Mouse (Mus musculus) cerebellum, adult 9-11 months (tissue): ENCODE results near the gene Gm21693.
"Not testable (repeated sequence)": the region's sequence is repeated elsewhere in the genome, so short reads cannot be mapped to it uniquely, and the experiment has no call there.

Experiments
- DNase-seq: peaks from one replicate; pipeline ENCODE4 v3.0.0; 2022

Gene Gm21693

DNA sequence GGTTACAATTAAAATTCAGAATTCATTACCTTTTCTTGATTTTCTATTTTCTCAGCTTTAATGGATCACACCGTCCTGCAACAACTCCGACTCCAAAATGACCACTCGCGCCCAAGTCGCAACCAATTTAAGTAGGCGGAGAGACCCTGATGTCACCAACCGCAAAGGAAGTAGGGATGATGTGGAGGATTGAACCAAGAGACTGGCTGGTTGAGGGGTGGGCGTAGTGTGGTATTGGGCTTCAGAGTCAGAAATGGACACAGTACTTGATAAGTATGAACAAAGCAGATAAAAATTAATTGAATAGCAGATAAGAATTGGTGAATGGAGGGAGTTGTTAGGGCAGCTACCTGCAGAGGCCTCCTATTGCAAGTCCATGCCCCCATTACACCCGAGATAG is at the start of gene Gm21693:
Gene Gm21693, minus strand, starts transcription at position 101 of the 400 bp plus-strand sequence.
- not testable (repeated sequence) for DNase-seq

DNA sequence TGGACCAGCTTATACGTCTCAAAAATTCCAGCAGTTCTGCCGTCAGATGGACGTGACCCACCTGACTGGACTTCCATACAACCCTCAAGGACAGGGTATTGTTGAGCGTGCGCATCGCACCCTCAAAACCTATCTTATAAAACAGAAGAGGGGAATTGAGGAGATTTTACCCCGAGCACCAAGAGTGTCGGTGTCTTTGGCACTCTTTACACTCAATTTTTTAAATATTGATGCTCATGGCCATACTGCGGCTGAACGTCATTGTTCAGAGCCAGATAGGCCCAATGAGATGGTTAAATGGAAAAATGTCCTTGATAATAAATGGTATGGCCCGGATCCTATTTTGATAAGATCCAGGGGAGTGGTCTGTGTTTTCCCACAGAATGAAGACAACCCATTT is 4.5 kb downstream of the Gm21693 start:
- peak; percentile 9 for DNase-seq

DNA sequence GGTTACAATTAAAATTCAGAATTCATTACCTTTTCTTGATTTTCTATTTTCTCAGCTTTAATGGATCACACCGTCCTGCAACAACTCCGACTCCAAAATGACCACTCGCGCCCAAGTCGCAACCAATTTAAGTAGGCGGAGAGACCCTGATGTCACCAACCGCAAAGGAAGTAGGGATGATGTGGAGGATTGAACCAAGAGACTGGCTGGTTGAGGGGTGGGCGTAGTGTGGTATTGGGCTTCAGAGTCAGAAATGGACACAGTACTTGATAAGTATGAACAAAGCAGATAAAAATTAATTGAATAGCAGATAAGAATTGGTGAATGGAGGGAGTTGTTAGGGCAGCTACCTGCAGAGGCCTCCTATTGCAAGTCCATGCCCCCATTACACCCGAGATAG is 38.8 kb downstream of the Gm21693 start, which contains the start of gene Gm21677:
Gene Gm21677, minus strand, starts transcription at position 101 of the 400 bp plus-strand sequence.
- not testable (repeated sequence) for DNase-seq
